Mouse (Mus musculus) embryonic facial prominence, embryonic 13.5 days (tissue): ENCODE measurements around the gene Vmn1r130. TPM values are rescaled to one million over a fixed set of nuclear protein-coding genes. Genes with fewer than 3 reads are reported as not detected.
"Not testable (repeated sequence)": the region's sequence is repeated elsewhere in the genome, so short reads cannot be mapped to it uniquely, and the experiment has no call there.

Experiments used
- ATAC-seq: fragments of 200-750 bp; cut with Nextera tagmentation; 2 replicates; pipeline ENCODE4 v1.8.0; 2017; ENCODE audit warnings: low read depth; ENCODE audit not compliant: insufficient number of reproducible peaks, insufficient read depth, low FRiP score, low TSS enrichment
- H3K27ac ChIP-seq: fragments of 300-500 bp; sonication (generic); 2 replicates; pipeline ENCODE4 v1.5.1; 2015; ENCODE audit warnings: moderate library complexity, mild to moderate bottlenecking, inconsistent platforms
- H3K27me3 ChIP-seq: fragments of 300-500 bp; sonication (generic); 2 replicates; pipeline ENCODE4 v1.6.1; 2015; ENCODE audit warnings: mild to moderate bottlenecking, inconsistent platforms
- H3K36me3 ChIP-seq: fragments of 300-500 bp; sonication (generic); 2 replicates; pipeline ENCODE4 v1.6.1; 2015; ENCODE audit warnings: mild to moderate bottlenecking, inconsistent platforms
- H3K4me1 ChIP-seq: fragments of 300-500 bp; sonication (generic); 2 replicates; pipeline ENCODE4 v1.6.1; 2015; ENCODE audit warnings: inconsistent platforms
- H3K4me2 ChIP-seq: fragments of 300-500 bp; sonication (generic); 2 replicates; pipeline ENCODE4 v1.6.1; 2015; ENCODE audit warnings: moderate library complexity, mild to moderate bottlenecking, inconsistent platforms
- H3K4me3 ChIP-seq: fragments of 300-500 bp; sonication (generic); 2 replicates; pipeline ENCODE4 v1.5.1; 2015; ENCODE audit warnings: mild to moderate bottlenecking, inconsistent platforms
- H3K9ac ChIP-seq: fragments of 300-500 bp; sonication (generic); 2 replicates; pipeline ENCODE4 v1.6.1; 2015; ENCODE audit warnings: mild to moderate bottlenecking, inconsistent platforms
- H3K9me3 ChIP-seq: fragments of 300-500 bp; sonication (generic); 2 replicates; pipeline ENCODE4 v1.6.1; 2016; ENCODE audit warnings: inconsistent platforms
- WGBS: fragments of 180-500 bp; shearing (Covaris S2); methylation state at CpG from one replicate; pipeline ENCODE4 v1.1.7; 2015; ENCODE audit warnings: mixed read lengths; 5-methylcytosine and 5-hydroxymethylcytosine counted together
- polyA plus RNA-seq: library from polyadenylated mRNA; unstranded; fragments of >200 nt; fragmentation: Nextera tagmentation; extraction: Ambion mirVana; gene quantifications from 2 replicates; pipeline ENCODE4 v1.2.1, GENCODE M21; 2015

The Vmn1r130 gene
- polyA plus RNA-seq = not detected in 2 replicates

DNA sequence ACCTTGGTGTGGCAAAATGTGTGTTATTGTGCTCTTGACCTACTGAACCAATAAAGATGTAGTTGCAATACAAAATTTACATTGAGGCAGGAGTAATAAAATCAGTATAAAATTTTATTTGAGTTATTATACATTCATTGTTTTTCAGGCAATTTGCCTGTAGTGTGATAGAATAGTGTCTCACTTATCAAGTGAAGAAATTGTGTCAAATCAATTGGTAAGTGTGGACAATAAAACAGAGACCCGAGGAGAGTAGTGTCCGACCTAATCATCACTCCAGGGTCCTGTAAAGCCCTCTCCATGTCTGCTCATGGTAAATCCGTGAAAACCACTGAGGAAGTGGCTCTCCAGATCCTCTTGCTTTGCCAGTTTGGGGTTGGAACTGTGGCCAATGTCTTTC lies at the start of gene Vmn1r130:
TSS of gene Vmn1r130 (plus strand) at position 301 of the 400 bp plus-strand sequence.
- not testable (repeated sequence) for H3K36me3 ChIP-seq, H3K4me1 ChIP-seq, H3K4me2 ChIP-seq, H3K9ac ChIP-seq, H3K4me3 ChIP-seq, H3K9me3 ChIP-seq, ATAC-seq, H3K27me3 ChIP-seq, H3K27ac ChIP-seq
- no CpG with 5 or more reads among the region's 3 CpGs for WGBS

GRCm38 (mm10) chr7:21545990-21546389 lies 34.4 kb downstream of the Vmn1r130 start, which contains the start of gene Vmn1r131:
TSS of gene Vmn1r131 (minus strand) at chr7:21546090.
- not testable (repeated sequence) for H3K4me1 ChIP-seq, H3K9ac ChIP-seq, ATAC-seq, H3K4me3 ChIP-seq, H3K4me2 ChIP-seq, H3K36me3 ChIP-seq, H3K27me3 ChIP-seq, H3K27ac ChIP-seq, H3K9me3 ChIP-seq
- no CpG with 5 or more reads among the region's 2 CpGs for WGBS

Other genes with a start within 250 kb of the Vmn1r130 start
- not detected in 2 replicates for gene Vmn1r125, start 239.6 kb upstream of the Vmn1r130 start, polyA plus RNA-seq
- gene Vmn1r126, start 210.3 kb upstream of the Vmn1r130 start, polyA plus RNA-seq = not detected in 2 replicates
- not detected in 2 replicates for gene Vmn1r127, start 191.9 kb upstream of the Vmn1r130 start, polyA plus RNA-seq
- gene Vmn1r128, start 162.4 kb upstream of the Vmn1r130 start, polyA plus RNA-seq = not detected in 2 replicates
- not detected in 2 replicates for gene Vmn1r129, start 150.5 kb upstream of the Vmn1r130 start, polyA plus RNA-seq
- not detected in 2 replicates for gene Gm6882, start 79.0 kb upstream of the Vmn1r130 start, polyA plus RNA-seq
- not detected in 2 replicates for gene Vmn1r131, start 34.3 kb downstream of the Vmn1r130 start, polyA plus RNA-seq
- gene Vmn1r132, start 102.3 kb downstream of the Vmn1r130 start, polyA plus RNA-seq = not detected in 2 replicates
- gene Gm4175, start 249.7 kb downstream of the Vmn1r130 start, polyA plus RNA-seq = not detected in 2 replicates